Mouse (Mus musculus) neural tube, embryonic 12.5 days (tissue): ENCODE data around the gene Ube2l3. TPM values are rescaled to one million over a fixed set of nuclear protein-coding genes. Genes with fewer than 3 reads are reported as not detected.
A peak's percentile ranks its signal among the peaks of the same experiment; 100 is the strongest.
"Not testable (repeated sequence)": the region's sequence is repeated elsewhere in the genome, so short reads cannot be mapped to it uniquely, and the experiment has no call there.

ENCODE experiments used
- ATAC-seq: fragments of 200-750 bp; cut with Nextera tagmentation; 2 replicates; pipeline ENCODE4 v1.8.0; 2017; ENCODE audit warnings: low read depth, mild to moderate bottlenecking, moderate TSS enrichment, moderate library complexity; ENCODE audit not compliant: low FRiP score
- H3K27ac ChIP-seq: fragments of 300-500 bp; sonication (generic); 2 replicates; pipeline ENCODE4 v1.5.1; 2016
- H3K27me3 ChIP-seq: fragments of 300-500 bp; sonication (generic); replicated peaks from 2 replicates; pipeline ENCODE4 v1.6.1; 2016; ENCODE audit warnings: mild to moderate bottlenecking
- H3K36me3 ChIP-seq: fragments of 300-500 bp; sonication (generic); 2 replicates; pipeline ENCODE4 v1.6.1; 2016; ENCODE audit warnings: mild to moderate bottlenecking
- H3K4me1 ChIP-seq: fragments of 300-500 bp; sonication (generic); 2 replicates; pipeline ENCODE4 v1.6.1; 2016
- H3K4me2 ChIP-seq: fragments of 300-500 bp; sonication (generic); replicated peaks from 2 replicates; pipeline ENCODE4 v1.6.1; 2016; ENCODE audit warnings: mild to moderate bottlenecking
- H3K4me3 ChIP-seq: fragments of 300-500 bp; sonication (generic); 2 replicates; pipeline ENCODE4 v1.5.1; 2016
- H3K9ac ChIP-seq: fragments of 300-500 bp; sonication (generic); 2 replicates; pipeline ENCODE4 v1.6.1; 2016; ENCODE audit warnings: mild to moderate bottlenecking
- H3K9me3 ChIP-seq: fragments of 300-500 bp; sonication (generic); 2 replicates; pipeline ENCODE4 v1.6.1; 2016; ENCODE audit warnings: mild to moderate bottlenecking
- WGBS: fragments of 180-500 bp; shearing (Covaris S2); methylation state at CpG from one replicate; pipeline ENCODE4 v1.1.7; 2016; 5-methylcytosine and 5-hydroxymethylcytosine counted together
- polyA plus RNA-seq: library from polyadenylated mRNA; unstranded; fragments of >200 nt; fragmentation: Nextera tagmentation; extraction: Ambion mirVana; gene quantifications from 2 replicates; pipeline ENCODE4 v1.2.1, GENCODE M21; 2016

Ube2l3 gene
- polyA plus RNA-seq, 1 experiment from 2014 or later, result 364 TPM

GRCm38 (mm10) chr16:17232794-17233701 is 30.6 kb upstream of the Ube2l3 start, which contains the start of gene Hic2:
Gene Hic2 (plus strand): TSS chr16:17233572.
- Histone ChIP-seq H3K4me3 (peak within 1 kb of the TSS; percentile 87), H3K4me2 (peak within 1 kb of the TSS; percentile 78), H3K4me1 (peaks cover 29% of the 10 kb centered on the region), H3K9me3 (0 out of 2 replicates have a peak, but pooled peaks cover 4% of the 10 kb centered on the region), H3K27me3 (no peaks in the 10 kb centered on the region), H3K27ac (peak within 1 kb of the TSS; percentile 87), H3K36me3 (no peaks in the 10 kb centered on the region), H3K9ac (peak within 1 kb of the TSS; percentile 90)
- 2% methylated on average over 55 of the region's 59 CpGs for WGBS
- peak; percentile 96 for ATAC-seq

GRCm38 (mm10) chr16:17231523-17231922 is 29.1 kb upstream of the Ube2l3 start:
- H3K4me3 ChIP-seq, H3K9me3 ChIP-seq, ATAC-seq, H3K27ac ChIP-seq, H3K27me3 ChIP-seq, H3K9ac ChIP-seq, H3K4me2 ChIP-seq, H3K36me3 ChIP-seq: not testable (repeated sequence)
- H3K4me1 ChIP-seq, result peaks cover 23% of the 10 kb centered on the region
- WGBS, result 93% methylated on average over 2 of the region's 2 CpGs

DNA sequence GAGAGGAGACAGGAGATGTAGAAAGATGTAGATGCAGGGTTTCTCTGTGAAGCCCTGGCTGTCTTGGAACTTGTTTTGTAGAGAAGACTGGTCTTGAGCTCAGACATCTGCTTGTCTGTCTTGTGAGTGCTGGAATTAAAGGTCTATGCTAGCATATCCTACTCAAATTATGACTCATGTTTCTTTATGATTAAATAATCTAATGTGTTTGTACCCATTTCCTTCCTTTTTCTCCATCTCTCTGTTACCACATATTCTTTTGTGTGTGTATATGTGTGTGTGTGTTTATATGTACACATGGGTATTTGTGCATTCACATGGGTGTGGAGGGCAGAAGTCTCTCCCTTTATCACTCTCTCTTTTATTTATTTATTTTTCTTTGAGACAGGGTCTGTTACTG is 24.0 kb upstream of the Ube2l3 start:
- Histone ChIP-seq H3K9ac (no peak overlapping the region), H3K9me3 (0 out of 2 replicates have a peak, but pooled peaks cover 4% of the 10 kb centered on the region), H3K4me2 (no peak overlapping the region), H3K4me3 (no peak overlapping the region), H3K27me3 (no peaks in the 10 kb centered on the region), H3K36me3 (no peaks in the 10 kb centered on the region), H3K27ac (no peak overlapping the region), H3K4me1 (no peaks in the 10 kb centered on the region)
- ATAC-seq, result no peak

GRCm38 (mm10) chr16:17225584-17225983 is 23.1 kb upstream of the Ube2l3 start:
- Histone ChIP-seq H3K27me3 (no peaks in the 10 kb centered on the region), H3K27ac (no peak overlapping the region), H3K9ac (no peak overlapping the region), H3K4me2 (no peak overlapping the region), H3K9me3 (0 out of 2 replicates have a peak, but pooled peaks cover 4% of the 10 kb centered on the region), H3K36me3 (no peaks in the 10 kb centered on the region), H3K4me1 (no peaks in the 10 kb centered on the region), H3K4me3 (no peak overlapping the region)
- ATAC-seq, result no peak
- 88% methylated on average over 5 of the region's 5 CpGs for WGBS

GRCm38 (mm10) chr16:17222197-17222596 is 19.7 kb upstream of the Ube2l3 start:
- 31% methylated on average over 25 of the region's 25 CpGs for WGBS
- Histone ChIP-seq H3K4me1 (no peaks in the 10 kb centered on the region), H3K4me3 (no peak overlapping the region), H3K27ac (no peak overlapping the region), H3K36me3 (no peaks in the 10 kb centered on the region), H3K27me3 (no peaks in the 10 kb centered on the region), H3K9me3 (no peaks in the 10 kb centered on the region), H3K9ac (no peak overlapping the region), H3K4me2 (no peak overlapping the region)
- peak; percentile 100 for ATAC-seq

GRCm38 (mm10) chr16:17220127-17220733 is 17.8 kb upstream of the Ube2l3 start:
- H3K4me3 ChIP-seq, result no peak overlapping the region
- H3K9me3 ChIP-seq, result no peaks in the 10 kb centered on the region
- WGBS, result 46% methylated on average over 7 of the region's 7 CpGs
- no peaks in the 10 kb centered on the region for H3K4me1 ChIP-seq
- H3K36me3 ChIP-seq, result no peaks in the 10 kb centered on the region
- no peak overlapping the region for H3K9ac ChIP-seq
- no peak overlapping the region for H3K4me2 ChIP-seq
- no peaks in the 10 kb centered on the region for H3K27me3 ChIP-seq
- ATAC-seq, result no peak
- H3K27ac ChIP-seq, result no peak overlapping the region

- no peak for ATAC-seq
- H3K4me3 ChIP-seq, result no peak overlapping the region
- 64% methylated on average over 8 of the region's 8 CpGs for WGBS
- no peaks in the 10 kb centered on the region for H3K27me3 ChIP-seq
- no peak overlapping the region for H3K27ac ChIP-seq
- H3K4me2 ChIP-seq, result no peak overlapping the region
- no peaks in the 10 kb centered on the region for H3K4me1 ChIP-seq
- no peaks in the 10 kb centered on the region; the same call in 1 of the 2 replicates for H3K36me3 ChIP-seq
- no peak overlapping the region for H3K9ac ChIP-seq
- H3K9me3 ChIP-seq, result no peaks in the 10 kb centered on the region
These were observed 14.6 kb upstream of the Ube2l3 start for GRCm38 (mm10) chr16:17216934-17217633.

- peaks cover 7% of the 10 kb centered on the region; the same call in 1 of the 2 replicates for H3K27me3 ChIP-seq
- peak overlapping the region; percentile 65 for H3K9ac ChIP-seq
- no peaks in the 10 kb centered on the region for H3K9me3 ChIP-seq
- peaks cover 17% of the 10 kb centered on the region for H3K4me1 ChIP-seq
- H3K4me3 ChIP-seq, result peak overlapping the region; percentile 54
- ATAC-seq, result peak; percentile 72
- WGBS, result 9% methylated on average over 48 of the region's 48 CpGs
- H3K27ac ChIP-seq, result no peak overlapping the region
- H3K4me2 ChIP-seq, result peak overlapping the region; percentile 81
- no peaks in the 10 kb centered on the region; the same call in 1 of the 2 replicates for H3K36me3 ChIP-seq
These were observed 7.8 kb upstream of the Ube2l3 start for GRCm38 (mm10) chr16:17209981-17210838.

GRCm38 (mm10) chr16:17209404-17209960 is 7.0 kb upstream of the Ube2l3 start:
- WGBS, result 2% methylated on average over 37 of the region's 37 CpGs
- Histone ChIP-seq H3K9me3 (no peaks in the 10 kb centered on the region), H3K27ac (peak overlapping the region; percentile 82), H3K4me2 (peak overlapping the region; percentile 81), H3K9ac (peak overlapping the region; percentile 65), H3K4me1 (peaks cover 17% of the 10 kb centered on the region), H3K36me3 (no peaks in the 10 kb centered on the region; the same call in 1 of the 2 replicates), H3K4me3 (peak overlapping the region; percentile 54), H3K27me3 (peaks cover 7% of the 10 kb centered on the region; the same call in 1 of the 2 replicates)
- peak; percentile 5; the same call in 1 of the 2 replicates for ATAC-seq

DNA sequence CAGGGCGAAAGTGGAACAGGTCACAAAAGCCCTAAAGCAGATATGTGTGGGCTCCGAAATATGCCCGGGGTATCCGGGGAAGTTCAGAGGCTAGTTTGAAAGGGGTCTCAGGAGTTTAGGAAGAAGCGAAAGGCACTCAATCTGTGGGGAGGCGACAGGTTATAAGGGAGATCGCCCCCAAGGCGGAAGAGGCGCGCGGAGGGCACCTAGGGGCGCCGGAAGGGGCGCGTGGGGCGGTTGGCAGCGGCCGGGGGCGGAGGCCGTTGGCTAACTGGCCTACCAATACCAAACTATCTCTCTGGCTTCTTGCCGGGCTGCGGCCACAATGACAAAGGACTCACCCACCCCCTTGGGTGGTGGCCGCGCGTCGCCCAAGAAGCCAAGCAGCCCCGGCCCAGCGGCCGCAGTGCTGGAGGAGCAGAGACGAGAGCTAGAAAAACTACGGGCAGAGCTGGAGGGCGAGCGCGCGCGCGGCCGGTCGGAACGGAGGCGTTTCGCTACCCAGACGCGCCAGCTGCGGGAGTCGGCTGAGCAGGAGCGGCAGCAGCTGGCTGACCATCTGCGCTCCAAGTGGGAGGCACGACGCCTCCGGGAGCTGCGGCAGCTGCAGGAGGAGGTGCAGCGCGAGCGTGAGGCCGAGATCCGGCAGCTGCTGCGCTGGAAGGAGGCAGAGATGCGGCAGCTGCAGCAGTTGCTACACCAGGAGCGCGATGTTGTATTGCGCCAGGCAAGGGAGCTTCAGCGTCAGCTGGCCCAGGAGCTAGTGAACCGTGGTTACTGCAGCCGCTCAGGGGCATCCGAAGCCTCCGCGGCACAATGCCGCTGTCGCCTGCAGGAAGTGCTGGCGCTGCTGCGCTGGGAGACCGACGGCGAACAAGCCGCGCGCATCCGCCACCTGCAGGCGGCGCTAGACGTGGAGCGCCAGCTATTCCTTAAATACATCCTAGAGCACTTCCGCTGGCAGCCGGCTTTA is 6.2 kb upstream of the Ube2l3 start, which contains the start of gene Rimbp3:
Rimbp3 (plus strand) TSS at position 215 of the 973 bp plus-strand sequence.
- Histone ChIP-seq H3K27ac (peak within 1 kb of the TSS; percentile 82), H3K4me2 (peak within 1 kb of the TSS; percentile 81), H3K9me3 (no peaks in the 10 kb centered on the region), H3K4me1 (peaks cover 17% of the 10 kb centered on the region), H3K4me3 (peak within 1 kb of the TSS; percentile 54), H3K9ac (peak within 1 kb of the TSS; percentile 65), H3K36me3 (no peaks in the 10 kb centered on the region; the same call in 1 of the 2 replicates), H3K27me3 (peaks cover 7% of the 10 kb centered on the region; the same call in 1 of the 2 replicates)
- ATAC-seq, result peak; percentile 89
- under 1% methylated on average over 85 of the region's 85 CpGs for WGBS
